Mouse (Mus musculus) macrophage (primary cell): ENCODE measurements around the gene Cacnb1. TPM values are rescaled to one million over a fixed set of nuclear protein-coding genes. Genes with fewer than 3 reads are reported as not detected.

ENCODE experiments used
- H3K27ac ChIP-seq: fragments of 350-480 bp; formaldehyde crosslinking; 2 replicates; pipeline ENCODE4 v1.9.0; 2021
- H3K36me3 ChIP-seq: fragments of 350-480 bp; formaldehyde crosslinking; 2 replicates; pipeline ENCODE4 v1.9.0; 2021; ENCODE audit errors: inconsistent target
- H3K4me3 ChIP-seq: fragments of 350-480 bp; formaldehyde crosslinking; 2 replicates; pipeline ENCODE4 v1.9.0; 2021; ENCODE audit errors: inconsistent target
- H3K79me2 ChIP-seq: fragments of 350-480 bp; formaldehyde crosslinking; 2 replicates; pipeline ENCODE4 v1.9.0; 2021; ENCODE audit errors: inconsistent target
- WGBS: methylation state at CpG from one replicate; pipeline ENCODE4 v1.1.7; 2026; ENCODE audit warnings: inconsistent platforms; ENCODE audit not compliant: missing documents; 5-methylcytosine and 5-hydroxymethylcytosine counted together
- polyA plus RNA-seq: library from polyadenylated mRNA; stranded (reverse); fragments of 250-400 nt; gene quantifications from 3 replicates; pipeline ENCODE4 v1.2.4, GENCODE M21; 2018; ENCODE audit warnings: inconsistent platforms

Gene Cacnb1
- polyA plus RNA-seq, 1 experiment from 2014 or later = 1.7 TPM

DNA sequence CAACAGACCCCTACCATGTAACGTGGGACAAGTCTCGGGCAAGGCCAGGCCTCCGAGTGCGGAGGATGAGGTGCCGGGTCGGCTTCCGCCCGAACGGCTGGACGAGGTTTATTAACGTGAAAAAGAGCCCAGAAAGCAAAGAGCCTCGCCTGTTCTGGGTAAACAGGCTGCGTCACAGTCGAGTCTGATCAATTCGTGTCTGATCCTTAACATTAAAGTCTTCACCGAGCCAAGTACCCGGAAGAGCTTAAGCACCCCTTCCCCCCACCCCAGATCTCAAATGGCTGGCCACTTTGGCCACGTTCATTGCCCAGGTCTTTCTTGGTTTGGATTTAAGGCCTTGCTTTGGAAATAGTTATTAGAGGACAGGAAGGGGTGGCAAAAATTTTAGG lies 4.5 kb upstream of the Cacnb1 start:
- Histone ChIP-seq H3K27ac (peak overlapping the region; percentile 69), H3K36me3 (peaks cover 21% of the 10 kb centered on the region)
- WGBS = under 1% methylated on average over 18 of the region's 18 CpGs

DNA sequence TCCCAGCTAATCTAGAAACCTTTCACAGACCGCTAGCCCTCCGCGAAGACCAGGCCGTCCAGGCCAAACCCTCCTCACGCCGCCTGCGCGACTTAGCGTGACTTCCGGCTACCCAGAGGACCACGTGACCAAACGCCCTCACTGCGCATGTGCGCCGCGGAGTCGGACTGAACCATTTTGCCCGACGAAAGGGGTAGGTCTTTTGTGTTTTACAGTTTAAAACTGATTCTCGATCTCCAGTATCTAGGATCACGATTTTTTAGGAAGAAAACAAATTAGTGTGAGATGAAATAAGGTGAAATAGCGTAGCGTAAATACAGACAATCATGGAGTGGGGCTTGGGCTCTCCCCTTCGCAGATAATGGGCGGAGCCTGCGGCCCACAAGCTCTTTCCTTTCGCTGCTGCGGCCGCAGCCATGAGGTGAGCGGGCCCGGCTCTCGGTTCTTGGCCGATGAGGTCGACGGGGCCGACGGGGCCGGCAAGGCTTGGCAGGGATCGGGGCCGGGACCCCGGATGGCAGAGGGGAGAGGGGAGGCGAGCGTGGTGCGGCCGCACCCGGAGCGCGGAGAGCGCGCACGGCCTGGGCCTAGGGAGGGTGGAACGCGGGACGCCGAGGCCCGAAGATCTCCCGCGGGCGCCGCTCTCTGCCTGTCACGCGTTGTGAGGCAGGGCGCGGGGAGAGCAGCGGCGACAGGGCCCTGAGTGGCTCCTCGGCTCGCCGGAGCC lies 3.9 kb upstream of the Cacnb1 start, which contains the start of gene Rpl19:
Gene Rpl19, plus strand, starts transcription at position 141 of the 727 bp plus-strand sequence.
- H3K79me2 ChIP-seq = peaks cover 21% of the 10 kb centered on the region
- peak within 1 kb of the TSS; percentile 97 for H3K4me3 ChIP-seq
- H3K36me3 ChIP-seq = peaks cover 21% of the 10 kb centered on the region
- peak within 1 kb of the TSS; percentile 97 for H3K27ac ChIP-seq
- WGBS = under 1% methylated on average over 69 of the region's 69 CpGs

More for the DNA sequence above, 4.5 kb upstream of the Cacnb1 start:
- Histone ChIP-seq H3K4me3 (peak overlapping the region; percentile 97), H3K79me2 (peaks cover 21% of the 10 kb centered on the region)

GRCm38 (mm10) chr11:98026248-98026569 lies 3.4 kb upstream of the Cacnb1 start:
- H3K36me3 ChIP-seq = peaks cover 20% of the 10 kb centered on the region
- WGBS = 10% methylated on average over 15 of the region's 15 CpGs
- H3K27ac ChIP-seq = peak overlapping the region; percentile 97
- peak overlapping the region; percentile 97 for H3K4me3 ChIP-seq
- H3K79me2 ChIP-seq = peaks cover 21% of the 10 kb centered on the region

DNA sequence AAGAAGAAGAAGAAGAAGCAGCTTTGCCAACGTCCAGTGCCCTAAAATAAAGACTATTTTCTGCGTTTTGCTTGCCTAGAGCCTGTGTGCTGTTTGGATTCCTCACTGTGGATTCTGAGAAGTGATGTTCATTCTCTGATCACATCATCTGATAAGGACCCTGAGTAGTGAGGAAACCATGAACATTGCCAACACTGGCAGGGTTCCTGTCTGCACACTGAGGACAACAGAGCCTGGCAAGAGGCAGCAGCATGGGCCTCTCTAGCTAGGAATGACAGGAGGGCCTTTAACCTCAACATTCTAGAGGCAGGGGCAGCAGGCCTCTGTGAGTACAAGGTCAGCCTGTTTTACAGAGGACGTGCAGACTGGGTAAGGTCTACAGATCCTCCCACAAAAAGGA lies 1.7 kb upstream of the Cacnb1 start:
- H3K79me2 ChIP-seq = peaks cover 21% of the 10 kb centered on the region
- H3K36me3 ChIP-seq = peaks cover 8% of the 10 kb centered on the region
- H3K4me3 ChIP-seq = no peak overlapping the region
- H3K27ac ChIP-seq = no peak overlapping the region
- WGBS = 83% methylated on average over 3 of the region's 3 CpGs

GRCm38 (mm10) chr11:98022253-98022554 lies 630 bp downstream of the Cacnb1 start:
- H3K36me3 ChIP-seq = no peaks in the 10 kb centered on the region
- H3K4me3 ChIP-seq = peak overlapping the region; percentile 40
- peaks cover 2% of the 10 kb centered on the region for H3K79me2 ChIP-seq
- no peak overlapping the region for H3K27ac ChIP-seq
- 0% methylated on average over 21 of the region's 23 CpGs for WGBS

DNA sequence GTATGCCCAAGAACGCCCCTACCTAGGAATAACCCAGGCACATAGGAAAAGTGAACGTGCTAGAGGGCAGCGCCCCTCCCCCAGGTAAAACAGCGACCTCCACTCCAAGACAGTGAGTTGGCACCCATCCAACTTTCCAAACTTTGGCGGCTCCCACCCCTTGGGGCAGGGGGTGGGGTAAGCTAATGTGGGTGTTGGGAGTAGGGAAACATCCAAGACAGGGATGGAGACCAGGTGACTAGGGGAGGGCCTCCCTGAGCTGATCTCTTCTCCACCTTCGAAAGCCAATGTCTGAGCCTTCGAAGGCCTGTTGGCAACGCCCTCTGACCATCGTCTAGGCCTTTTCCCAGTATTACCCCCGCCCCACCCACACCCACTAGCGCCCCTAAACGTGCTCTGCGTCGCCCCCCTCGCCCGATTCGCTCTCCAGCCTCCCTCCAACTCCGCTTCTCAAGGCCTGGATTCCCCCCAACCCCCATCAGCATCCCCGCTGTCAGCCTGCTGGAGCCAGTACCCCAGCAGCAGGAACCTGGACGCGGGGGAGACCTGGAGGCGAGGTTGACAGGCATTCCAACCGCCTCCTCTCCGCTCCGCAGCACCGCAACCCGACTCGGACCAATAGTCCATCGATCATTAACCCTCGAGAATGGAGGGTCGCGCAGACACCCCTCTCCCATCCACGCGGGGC lies 1.1 kb downstream of the Cacnb1 start:
- no peak overlapping the region for H3K27ac ChIP-seq
- H3K36me3 ChIP-seq = no peaks in the 10 kb centered on the region
- H3K4me3 ChIP-seq = peak overlapping the region; percentile 40
- no peaks in the 10 kb centered on the region for H3K79me2 ChIP-seq
- WGBS = 16% methylated on average over 30 of the region's 34 CpGs

GRCm38 (mm10) chr11:98021118-98021517 lies 1.7 kb downstream of the Cacnb1 start:
- H3K4me3 ChIP-seq = no peak overlapping the region
- 45% methylated on average over 2 of the region's 2 CpGs for WGBS
- no peaks in the 10 kb centered on the region for H3K79me2 ChIP-seq
- no peak overlapping the region for H3K27ac ChIP-seq
- H3K36me3 ChIP-seq = peaks cover 5% of the 10 kb centered on the region; the same call in 1 of the 2 replicates

DNA sequence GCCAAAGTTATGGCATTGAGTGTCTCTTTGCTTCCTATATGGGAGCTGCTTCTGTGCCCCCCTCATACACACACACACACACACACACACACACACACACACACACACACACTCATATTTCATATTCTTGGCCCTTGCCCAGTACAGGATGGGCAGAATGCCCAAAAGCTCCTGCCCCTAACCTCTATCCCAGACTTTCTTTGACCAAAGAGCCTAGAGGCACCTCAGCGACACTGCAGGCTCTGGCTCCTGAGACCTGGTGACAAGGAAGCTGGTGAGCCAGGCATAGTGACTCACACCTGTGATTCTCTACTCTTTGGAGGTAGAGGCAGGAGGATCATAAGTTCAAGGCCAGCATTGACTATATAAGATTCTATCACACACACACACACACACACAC lies 2.1 kb downstream of the Cacnb1 start:
- Histone ChIP-seq H3K27ac (no peak overlapping the region), H3K4me3 (no peak overlapping the region)
- WGBS = 89% methylated on average over 1 of the region's 1 CpGs

GRCm38 (mm10) chr11:98019883-98020610 lies 2.8 kb downstream of the Cacnb1 start:
- Histone ChIP-seq H3K36me3 (peaks cover 5% of the 10 kb centered on the region; the same call in 1 of the 2 replicates), H3K4me3 (no peak overlapping the region), H3K27ac (no peak overlapping the region), H3K79me2 (no peaks in the 10 kb centered on the region)
- WGBS = 63% methylated on average over 6 of the region's 8 CpGs

More for the DNA sequence above, 2.1 kb downstream of the Cacnb1 start:
- Histone ChIP-seq H3K79me2 (no peaks in the 10 kb centered on the region), H3K36me3 (peaks cover 5% of the 10 kb centered on the region; the same call in 1 of the 2 replicates)

GRCm38 (mm10) chr11:98018858-98019641 lies 3.8 kb downstream of the Cacnb1 start:
- H3K79me2 ChIP-seq = no peaks in the 10 kb centered on the region
- no peak overlapping the region for H3K4me3 ChIP-seq
- peaks cover 5% of the 10 kb centered on the region; the same call in 1 of the 2 replicates for H3K36me3 ChIP-seq
- H3K27ac ChIP-seq = no peak overlapping the region
- 64% methylated on average over 10 of the region's 10 CpGs for WGBS

- Histone ChIP-seq H3K27ac (no peak overlapping the region), H3K79me2 (no peaks in the 10 kb centered on the region), H3K4me3 (no peak overlapping the region), H3K36me3 (peaks cover 5% of the 10 kb centered on the region; the same call in 1 of the 2 replicates)
- WGBS = 63% methylated on average over 6 of the region's 6 CpGs
These were observed 4.6 kb downstream of the Cacnb1 start for GRCm38 (mm10) chr11:98018222-98018621.

DNA sequence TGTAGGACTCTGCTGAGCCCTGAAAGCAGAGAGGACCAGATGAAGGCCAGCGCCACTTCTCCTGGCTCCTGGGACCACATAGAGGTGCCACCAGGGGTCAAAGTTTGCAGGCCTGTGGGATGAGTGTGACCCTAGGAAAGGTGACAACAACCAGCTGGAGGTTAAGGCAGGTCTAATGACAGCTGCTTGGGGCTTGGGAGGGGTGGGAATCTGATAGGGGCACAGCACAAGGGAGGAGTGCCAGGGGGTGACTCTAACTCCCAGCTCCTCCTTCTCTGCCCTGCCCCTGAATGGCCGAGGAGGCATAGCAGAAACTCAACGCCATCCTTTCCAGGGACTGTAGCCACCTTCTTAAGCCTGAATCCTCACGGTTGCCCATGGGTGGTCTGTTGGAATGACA lies 6.0 kb downstream of the Cacnb1 start:
- Histone ChIP-seq H3K36me3 (peaks cover 5% of the 10 kb centered on the region; the same call in 1 of the 2 replicates), H3K27ac (no peak overlapping the region), H3K4me3 (no peak overlapping the region), H3K79me2 (no peaks in the 10 kb centered on the region)
- WGBS = 96% methylated on average over 4 of the region's 4 CpGs

DNA sequence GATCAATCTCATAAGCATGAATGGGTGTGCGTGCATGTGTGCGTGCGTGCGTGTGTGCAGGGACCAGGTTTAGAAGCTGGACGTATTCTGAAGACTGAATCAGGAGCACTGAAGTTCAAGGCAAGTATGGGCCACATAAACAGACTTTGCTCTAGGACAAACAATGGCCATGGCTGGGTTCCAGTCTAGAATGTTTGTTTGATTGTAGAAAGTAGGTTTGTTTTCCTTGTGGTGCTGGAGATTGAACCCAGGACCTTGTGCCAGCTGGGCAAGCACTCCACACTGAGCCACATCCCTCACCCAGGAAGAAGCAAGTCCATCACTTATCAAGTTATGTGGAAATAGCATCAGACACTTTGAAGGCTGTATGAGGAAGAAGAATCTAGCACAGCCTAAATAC lies 6.7 kb downstream of the Cacnb1 start:
- Histone ChIP-seq H3K36me3 (peaks cover 5% of the 10 kb centered on the region; the same call in 1 of the 2 replicates), H3K79me2 (no peaks in the 10 kb centered on the region), H3K27ac (no peak overlapping the region), H3K4me3 (no peak overlapping the region)
- WGBS = 100% methylated on average over 5 of the region's 5 CpGs

- WGBS = 96% methylated on average over 10 of the region's 10 CpGs
- H3K79me2 ChIP-seq = no peaks in the 10 kb centered on the region
- no peak overlapping the region for H3K4me3 ChIP-seq
- H3K27ac ChIP-seq = no peak overlapping the region
- peaks cover 5% of the 10 kb centered on the region; the same call in 1 of the 2 replicates for H3K36me3 ChIP-seq
These were observed 10.0 kb downstream of the Cacnb1 start for GRCm38 (mm10) chr11:98012831-98013230.
